Mouse (Mus musculus) layer of hippocampus, adult 2 months (tissue): Measurements from ENCODE around the gene Lce3d. TPM values are rescaled to one million over a fixed set of nuclear protein-coding genes. Genes with fewer than 3 reads are reported as not detected.

ENCODE experiments used
- DNase-seq, 2 experiments: peaks; one replicate each; pipeline ENCODE4 v3.0.0; 2022; ENCODE audit warnings: low spot score in 2 of 2
- H3K27ac ChIP-seq: fragments of 200-600 bp; 2 replicates; pipeline ENCODE4 v1.8.1; 2022
- H3K4me3 ChIP-seq: fragments of 200-600 bp; 2 replicates; pipeline ENCODE4 v1.8.1; 2022; ENCODE audit warnings: mild to moderate bottlenecking
- CTCF ChIP-seq: fragments of 200-600 bp; conservative IDR thresholded peaks from 2 replicates; pipeline ENCODE4 v1.8.1; 2022; ENCODE audit warnings: antibody characterized with exemption, mild to moderate bottlenecking, moderate library complexity
- long read RNA-seq, 2 experiments: library from polyadenylated mRNA; stranded (forward); transcript quantifications; one replicate each; pipeline ENCODE4 v2.0.0; 2021; ENCODE audit warnings: borderline mapping rate in 2 of 2
- total RNA-seq, 2 experiments: library from RNA; stranded (reverse); gene quantifications; 2 replicates each; pipeline ENCODE4 v1.2.3; 2021

The Lce3d gene
- not detected for total RNA-seq
- long read RNA-seq, experiment 1, result 0 reads
- long read RNA-seq, experiment 2, result 0 reads

GRCm38 (mm10) chr3:92957090-92957489, at the start of gene Lce3d:
Gene Lce3d, plus strand, starts transcription at chr3:92957390.
- no peak for DNase-seq
- no peak within 1 kb of the TSS for H3K27ac ChIP-seq
- H3K4me3 ChIP-seq, result no peak within 1 kb of the TSS
- TF ChIP-seq CTCF, result no peak

GRCm38 (mm10) chr3:92907571-92907970, 49.6 kb upstream of the Lce3d start:
- H3K27ac ChIP-seq, result no peak overlapping the region
- peak; percentile 3 to 29 for DNase-seq
- H3K4me3 ChIP-seq, result no peak overlapping the region
- peak; percentile 83 for TF ChIP-seq CTCF

- TF ChIP-seq CTCF, result peak; percentile 73
- Histone ChIP-seq H3K27ac (no peak overlapping the region), H3K4me3 (no peak overlapping the region)
- peak; percentile 15 to 20 for DNase-seq
Observed at GRCm38 (mm10) chr3:92920364-92920763, 36.8 kb upstream of the Lce3d start.

- no peak for TF ChIP-seq CTCF
- Histone ChIP-seq H3K4me3 (no peak within 1 kb of the TSS), H3K27ac (no peak within 1 kb of the TSS)
- no peak for DNase-seq
Observed at GRCm38 (mm10) chr3:92926130-92926529, 31.1 kb upstream of the Lce3d start, which contains the start of gene Lce3a. Gene Lce3a, minus strand, starts transcription at chr3:92926230.

- Histone ChIP-seq H3K4me3 (no peak within 1 kb of the TSS), H3K27ac (no peak within 1 kb of the TSS)
- no peak for TF ChIP-seq CTCF
- DNase-seq, result no peak
Observed at GRCm38 (mm10) chr3:92932679-92933078, 24.5 kb upstream of the Lce3d start, which contains the start of gene Lce3b. Gene Lce3b, plus strand, starts transcription at chr3:92932979.

- H3K4me3 ChIP-seq, result no peak within 1 kb of the TSS
- no peak for DNase-seq
- no peak within 1 kb of the TSS for H3K27ac ChIP-seq
- TF ChIP-seq CTCF, result no peak
Observed at GRCm38 (mm10) chr3:92944186-92944585, 13.0 kb upstream of the Lce3d start, which contains the start of gene Lce3c. Gene Lce3c, plus strand, starts transcription at chr3:92944486.

- DNase-seq, result no peak
- Histone ChIP-seq H3K27ac (no peak within 1 kb of the TSS), H3K4me3 (no peak within 1 kb of the TSS)
- TF ChIP-seq CTCF, result no peak
Observed at GRCm38 (mm10) chr3:92966761-92967160, 9.6 kb downstream of the Lce3d start, which contains the start of gene Lce3e. Gene Lce3e, plus strand, starts transcription at chr3:92967061.

- no peak for DNase-seq
- TF ChIP-seq CTCF, result no peak
- Histone ChIP-seq H3K27ac (no peak overlapping the region), H3K4me3 (no peak overlapping the region)
Observed at GRCm38 (mm10) chr3:92978484-92978883, 21.3 kb downstream of the Lce3d start.

GRCm38 (mm10) chr3:92991926-92992325, 34.7 kb downstream of the Lce3d start, which contains the start of gene Lce3f:
Gene Lce3f, plus strand, starts transcription at chr3:92992226.
- Histone ChIP-seq H3K27ac (no peak within 1 kb of the TSS), H3K4me3 (no peak within 1 kb of the TSS)
- no peak for TF ChIP-seq CTCF
- no peak for DNase-seq

- peak; percentile 44 to 70 for DNase-seq
- peak; percentile 94 for TF ChIP-seq CTCF
- no peak overlapping the region for H3K27ac ChIP-seq
Observed at GRCm38 (mm10) chr3:92998691-92999090, 41.5 kb downstream of the Lce3d start.

GRCm38 (mm10) chr3:93000621-93001020, 43.4 kb downstream of the Lce3d start:
- no peak for DNase-seq
- Histone ChIP-seq H3K4me3 (no peak overlapping the region), H3K27ac (no peak overlapping the region)
- no peak for TF ChIP-seq CTCF

More at GRCm38 (mm10) chr3:92998691-92999090, 41.5 kb downstream of the Lce3d start:
- no peak overlapping the region for H3K4me3 ChIP-seq

- TF ChIP-seq CTCF, result no peak
- Histone ChIP-seq H3K4me3 (no peak overlapping the region), H3K27ac (no peak overlapping the region)
- no peak for DNase-seq
Observed at GRCm38 (mm10) chr3:93002843-93003242, 45.7 kb downstream of the Lce3d start.

Other genes with a start within 250 kb of the Lce3d start
- gene Lce1e, start 248.3 kb upstream of the Lce3d start, total RNA-seq, result not detected
- gene Lce1f, start 237.0 kb upstream of the Lce3d start, total RNA-seq, result not detected
- gene Gm38119, start 218.3 kb upstream of the Lce3d start, total RNA-seq, result not detected
- gene Lce1g, start 205.1 kb upstream of the Lce3d start, total RNA-seq, result not detected
- not detected for gene Lce1h, start 192.3 kb upstream of the Lce3d start, total RNA-seq
- not detected for gene Lce1i, start 178.5 kb upstream of the Lce3d start, total RNA-seq
- not detected for gene Lce1j, start 166.9 kb upstream of the Lce3d start, total RNA-seq
- not detected for gene Lce1k, start 149.5 kb upstream of the Lce3d start, total RNA-seq
- gene Kprp, start 130.1 kb upstream of the Lce3d start, total RNA-seq, result not detected
- gene Lce1l, start 106.1 kb upstream of the Lce3d start, total RNA-seq, result not detected
- gene 2310050C09Rik, start 87.2 kb upstream of the Lce3d start, total RNA-seq, result not detected
- not detected for gene Lce3a, start 31.2 kb upstream of the Lce3d start, total RNA-seq
- gene Lce3b, start 24.4 kb upstream of the Lce3d start, total RNA-seq, result not detected
- not detected for gene Lce3c, start 12.9 kb upstream of the Lce3d start, total RNA-seq
- not detected for gene Lce3e, start 9.7 kb downstream of the Lce3d start, total RNA-seq
- gene Lce3f, start 34.8 kb downstream of the Lce3d start, total RNA-seq, result not detected
- not detected for gene Crct1, start 58.3 kb downstream of the Lce3d start, total RNA-seq
- not detected for gene Lce1m, start 61.7 kb downstream of the Lce3d start, total RNA-seq
- gene Gm4858, start 111.4 kb downstream of the Lce3d start, total RNA-seq, result not detected
- gene Crnn, start 187.4 kb downstream of the Lce3d start, total RNA-seq, result not detected
- not detected for gene Flg2, start 239.9 kb downstream of the Lce3d start, total RNA-seq